Mouse (Mus musculus) midbrain, embryonic 14.5 days (tissue): ENCODE measurements at regions not wholly inside any gene's neighbourhood (a gene's known extent, or its start where the extent isn't known, plus 50 kb on each side); places are given as distances from the start of the nearest gene placed in this dataset.
A peak's percentile ranks its signal among the peaks of the same experiment; 100 is the strongest.

Source experiments
- ATAC-seq: fragments of 200-750 bp; cut with Nextera tagmentation; 2 replicates; pipeline ENCODE4 v1.8.0; 2017; ENCODE audit warnings: moderate number of reproducible peaks, moderate library complexity; ENCODE audit not compliant: low FRiP score, low TSS enrichment
- DNase-seq: peaks from one replicate; pipeline ENCODE4 v3.0.0-alpha.2; 2015
- H3K27ac ChIP-seq: fragments of 300-500 bp; sonication (generic); replicated peaks from 2 replicates; pipeline ENCODE4 v1.5.1; 2014; ENCODE audit warnings: mild to moderate bottlenecking, low read depth, low read length, moderate library complexity
- H3K27me3 ChIP-seq: fragments of 300-500 bp; sonication (generic); 2 replicates; pipeline ENCODE4 v1.6.1; 2014; ENCODE audit warnings: low read length, control low read depth, mixed read lengths; ENCODE audit not compliant: control insufficient read depth, insufficient read depth
- H3K36me3 ChIP-seq: fragments of 300-500 bp; sonication (generic); 2 replicates; pipeline ENCODE4 v1.6.1; 2014; ENCODE audit warnings: low read length, control low read depth; ENCODE audit not compliant: control insufficient read depth, insufficient read depth
- H3K4me1 ChIP-seq: fragments of 300-500 bp; sonication (generic); 2 replicates; pipeline ENCODE4 v1.6.1; 2014; ENCODE audit warnings: mild to moderate bottlenecking, antibody characterized with exemption, low read length, control low read depth; ENCODE audit not compliant: control insufficient read depth, insufficient read depth
- H3K4me2 ChIP-seq: fragments of 300-500 bp; sonication (generic); 2 replicates; pipeline ENCODE4 v1.6.1; 2014; ENCODE audit warnings: mild to moderate bottlenecking, low read length, moderate library complexity
- H3K4me3 ChIP-seq: fragments of 300-500 bp; sonication (generic); replicated peaks from 2 replicates; pipeline ENCODE4 v1.5.1; 2014; ENCODE audit warnings: low read depth, low read length
- H3K9ac ChIP-seq: fragments of 300-500 bp; sonication (generic); replicated peaks from 2 replicates; pipeline ENCODE4 v1.6.1; 2014; ENCODE audit warnings: mild to moderate bottlenecking, low read length, moderate library complexity
- H3K9me3 ChIP-seq: fragments of 300-500 bp; sonication (generic); 2 replicates; pipeline ENCODE4 v1.6.1; 2016; ENCODE audit warnings: low read length, control low read depth, mixed read lengths; ENCODE audit not compliant: control insufficient read depth
- WGBS: fragments of 180-500 bp; shearing (Covaris S2); extraction: QIAGEN DNeasy Blood & Tissue Kit; methylation state at CpG from one replicate; pipeline ENCODE4 v1.1.7; 2014; 5-methylcytosine and 5-hydroxymethylcytosine counted together

GRCm38 (mm10) chr15:61139151-61139550 is 216.3 kb upstream of the A1bg start:
- Histone ChIP-seq H3K36me3 (no peaks in the 10 kb centered on the region), H3K9ac (no peak overlapping the region), H3K4me1 (no peaks in the 10 kb centered on the region), H3K4me3 (no peak overlapping the region), H3K4me2 (no peak overlapping the region), H3K9me3 (no peaks in the 10 kb centered on the region), H3K27ac (no peak overlapping the region), H3K27me3 (no peaks in the 10 kb centered on the region)
- no peak for DNase-seq
- ATAC-seq = no peak
- 86% methylated on average over 5 of the region's 5 CpGs for WGBS

GRCm38 (mm10) chr15:61136781-61137180 is 214.0 kb upstream of the A1bg start:
- H3K4me2 ChIP-seq = no peak overlapping the region
- WGBS = 44% methylated on average over 2 of the region's 2 CpGs
- H3K4me1 ChIP-seq = no peaks in the 10 kb centered on the region
- ATAC-seq (no peak), DNase-seq (peak; percentile 23)
- H3K4me3 ChIP-seq = no peak overlapping the region
- no peak overlapping the region for H3K27ac ChIP-seq
- H3K36me3 ChIP-seq = no peaks in the 10 kb centered on the region
- H3K27me3 ChIP-seq = no peaks in the 10 kb centered on the region
- H3K9me3 ChIP-seq = no peaks in the 10 kb centered on the region
- no peak overlapping the region for H3K9ac ChIP-seq

GRCm38 (mm10) chr15:61133316-61133715 is 210.5 kb upstream of the A1bg start:
- no peaks in the 10 kb centered on the region for H3K9me3 ChIP-seq
- 69% methylated on average over 1 of the region's 1 CpGs for WGBS
- no peak for ATAC-seq
- DNase-seq = no peak
- H3K36me3 ChIP-seq = no peaks in the 10 kb centered on the region
- H3K4me3 ChIP-seq = no peak overlapping the region
- no peak overlapping the region for H3K4me2 ChIP-seq
- H3K9ac ChIP-seq = no peak overlapping the region
- H3K27ac ChIP-seq = no peak overlapping the region
- H3K4me1 ChIP-seq = no peaks in the 10 kb centered on the region
- no peaks in the 10 kb centered on the region for H3K27me3 ChIP-seq

- H3K4me2 ChIP-seq = no peak overlapping the region
- no peak for DNase-seq
- H3K4me1 ChIP-seq = no peaks in the 10 kb centered on the region
- H3K36me3 ChIP-seq = no peaks in the 10 kb centered on the region
- H3K9me3 ChIP-seq = no peaks in the 10 kb centered on the region
- ATAC-seq = no peak
- H3K27me3 ChIP-seq = no peaks in the 10 kb centered on the region
- WGBS = 88% methylated on average over 2 of the region's 2 CpGs
- H3K9ac ChIP-seq = no peak overlapping the region
- no peak overlapping the region for H3K4me3 ChIP-seq
- no peak overlapping the region for H3K27ac ChIP-seq
Observed at GRCm38 (mm10) chr15:61127971-61128370, 205.2 kb upstream of the A1bg start.

- H3K27me3 ChIP-seq = no peaks in the 10 kb centered on the region
- ATAC-seq = no peak
- H3K9ac ChIP-seq = no peak overlapping the region
- no peaks in the 10 kb centered on the region for H3K4me1 ChIP-seq
- no peak overlapping the region for H3K27ac ChIP-seq
- no peaks in the 10 kb centered on the region for H3K9me3 ChIP-seq
- no peak overlapping the region for H3K4me2 ChIP-seq
- H3K36me3 ChIP-seq = no peaks in the 10 kb centered on the region
- DNase-seq = no peak
- no peak overlapping the region for H3K4me3 ChIP-seq
Observed at GRCm38 (mm10) chr15:61127130-61127529, 204.3 kb upstream of the A1bg start.

- Histone ChIP-seq H3K4me3 (no peak overlapping the region), H3K36me3 (no peaks in the 10 kb centered on the region), H3K27ac (no peak overlapping the region), H3K9ac (no peak overlapping the region), H3K4me1 (no peaks in the 10 kb centered on the region), H3K27me3 (no peaks in the 10 kb centered on the region), H3K9me3 (no peaks in the 10 kb centered on the region), H3K4me2 (no peak overlapping the region)
- ATAC-seq (no peak), DNase-seq (no peak)
- WGBS = 52% methylated on average over 1 of the region's 1 CpGs
Observed at GRCm38 (mm10) chr15:61116912-61117311, 194.1 kb upstream of the A1bg start.

- H3K4me1 ChIP-seq = 0 out of 2 replicates have a peak, but pooled peaks cover 4% of the 10 kb centered on the region
- ATAC-seq (no peak), DNase-seq (no peak)
- no peak overlapping the region for H3K4me3 ChIP-seq
- no peak overlapping the region for H3K4me2 ChIP-seq
- no peaks in the 10 kb centered on the region for H3K9me3 ChIP-seq
- 41% methylated on average over 4 of the region's 4 CpGs for WGBS
- no peak overlapping the region for H3K27ac ChIP-seq
- no peaks in the 10 kb centered on the region for H3K27me3 ChIP-seq
- H3K9ac ChIP-seq = no peak overlapping the region
- no peaks in the 10 kb centered on the region for H3K36me3 ChIP-seq
Observed at GRCm38 (mm10) chr15:61109429-61110128, 186.8 kb upstream of the A1bg start.

- no peak overlapping the region for H3K4me3 ChIP-seq
- no peaks in the 10 kb centered on the region for H3K27me3 ChIP-seq
- H3K27ac ChIP-seq = no peak overlapping the region
- no peak overlapping the region for H3K9ac ChIP-seq
- DNase-seq (no peak), ATAC-seq (no peak)
- H3K4me1 ChIP-seq = 0 out of 2 replicates have a peak, but pooled peaks cover 4% of the 10 kb centered on the region
- no peaks in the 10 kb centered on the region for H3K9me3 ChIP-seq
- WGBS = 37% methylated on average over 2 of the region's 2 CpGs
- no peak overlapping the region for H3K4me2 ChIP-seq
- no peaks in the 10 kb centered on the region for H3K36me3 ChIP-seq
Observed at GRCm38 (mm10) chr15:61108957-61109356, 186.1 kb upstream of the A1bg start.
